Mouse (Mus musculus): ENCODE results near the gene Nfib. TPM values are rescaled to one million over a fixed set of nuclear protein-coding genes. Genes with fewer than 3 reads are reported as not detected.

Nfib gene
- polyA plus RNA-seq, 1 experiment from 2014 or later: 31.8 TPM

DNA sequence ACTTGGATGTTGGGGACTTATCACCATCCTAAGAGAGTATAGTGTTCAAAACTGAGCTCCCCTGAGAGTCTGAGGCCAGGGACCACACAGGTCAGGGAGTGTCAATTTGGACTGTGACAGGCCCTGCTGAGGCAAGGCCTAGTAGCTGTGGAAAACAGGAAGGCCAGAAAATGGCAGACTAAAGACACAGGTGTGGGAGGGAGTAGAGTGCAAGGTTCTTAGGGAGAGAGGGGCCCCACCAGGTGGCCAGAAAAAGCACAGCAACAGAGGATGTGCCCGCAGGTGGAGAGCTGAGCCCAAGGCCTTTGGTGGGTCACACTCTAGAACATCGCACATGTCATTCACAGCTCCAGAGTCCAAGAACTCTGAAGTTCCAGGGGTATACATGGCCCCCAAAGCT is 10.3 kb upstream of the Nfib start:
- no peaks in the 10 kb centered on the region for H3K36me3 ChIP-seq (ENCODE audit: control insufficient read depth, insufficient read depth, low read length)
- no peaks in the 10 kb centered on the region for H3K4me1 ChIP-seq (ENCODE audit: control insufficient read depth, insufficient read depth, low read length)
- H3K4me2 ChIP-seq (ENCODE audit: low read depth, severe bottlenecking): no peak overlapping the region
- H3K27ac ChIP-seq (replicated peaks; ENCODE audit: low read depth, low read length): no peak overlapping the region
- 92% methylated on average over 2 of the region's 2 CpGs for WGBS
- no peak overlapping the region for H3K9ac ChIP-seq (ENCODE audit: low read length)
- no peaks in the 10 kb centered on the region for H3K27me3 ChIP-seq (ENCODE audit: control insufficient read depth, insufficient read depth, low read length)
- DNase-seq (ENCODE audit: low spot score) (no peak), ATAC-seq (ENCODE audit: insufficient number of reproducible peaks, low FRiP score, low TSS enrichment, low read depth) (no peak)
- no peaks in the 10 kb centered on the region; the same call in 1 of the 2 replicates for H3K9me3 ChIP-seq (ENCODE audit: control insufficient read depth, low read length)
- no peak overlapping the region for H3K4me3 ChIP-seq (ENCODE audit: low read depth, low read length)

- Histone ChIP-seq H3K4me2 (ENCODE audit: low read depth, severe bottlenecking) (no peak overlapping the region), H3K36me3 (ENCODE audit: control insufficient read depth, insufficient read depth, low read length) (no peaks in the 10 kb centered on the region), H3K4me1 (ENCODE audit: control insufficient read depth, insufficient read depth, low read length) (0 out of 2 replicates have a peak, but pooled peaks cover 5% of the 10 kb centered on the region), H3K9ac (ENCODE audit: low read length) (no peak overlapping the region), H3K4me3 (ENCODE audit: low read depth, low read length) (no peak overlapping the region), H3K27me3 (ENCODE audit: control insufficient read depth, insufficient read depth, low read length) (no peaks in the 10 kb centered on the region), H3K9me3 (ENCODE audit: control insufficient read depth, low read length) (no peaks in the 10 kb centered on the region), H3K27ac (replicated peaks; ENCODE audit: low read depth, low read length) (no peak overlapping the region)
- DNase-seq (ENCODE audit: low spot score) (no peak), ATAC-seq (ENCODE audit: insufficient number of reproducible peaks, low FRiP score, low TSS enrichment, low read depth) (no peak)
- WGBS: 80% methylated on average over 7 of the region's 7 CpGs
These were observed 6.2 kb upstream of the Nfib start for GRCm38 (mm10) chr4:82711611-82712295.

DNA sequence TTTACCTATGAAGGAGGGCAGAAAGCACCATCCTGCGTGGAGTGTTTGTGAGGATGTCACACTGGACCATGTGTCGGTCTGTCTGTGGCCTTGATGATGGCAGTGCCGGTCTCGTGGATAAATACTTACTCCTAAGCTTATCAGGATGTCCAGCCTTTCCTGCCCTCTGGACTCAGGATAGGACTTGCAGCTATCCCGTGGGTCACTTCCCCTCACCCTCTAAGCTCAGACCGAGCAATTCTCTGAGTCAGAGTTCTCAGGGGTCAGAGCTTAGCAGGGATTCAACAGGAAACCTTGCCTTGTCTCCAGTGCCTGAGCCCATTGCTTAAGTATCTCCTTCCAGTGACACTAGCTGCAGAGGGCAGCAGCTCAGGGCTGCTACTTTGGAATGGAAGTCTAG is 4.1 kb upstream of the Nfib start:
- Histone ChIP-seq H3K9me3 (ENCODE audit: control insufficient read depth, low read length) (no peaks in the 10 kb centered on the region), H3K36me3 (ENCODE audit: control insufficient read depth, insufficient read depth, low read length) (no peaks in the 10 kb centered on the region), H3K4me1 (ENCODE audit: control insufficient read depth, insufficient read depth, low read length) (peaks cover 21% of the 10 kb centered on the region; the same call in 1 of the 2 replicates), H3K4me3 (ENCODE audit: low read depth, low read length) (no peak overlapping the region), H3K27me3 (ENCODE audit: control insufficient read depth, insufficient read depth, low read length) (no peaks in the 10 kb centered on the region), H3K4me2 (ENCODE audit: low read depth, severe bottlenecking) (no peak overlapping the region), H3K9ac (ENCODE audit: low read length) (no peak overlapping the region), H3K27ac (replicated peaks; ENCODE audit: low read depth, low read length) (0 out of 2 replicates have a peak overlapping the region, but pooled peaks have one; percentile 18)
- WGBS: 89% methylated on average over 6 of the region's 6 CpGs
- DNase-seq (ENCODE audit: low spot score) (no peak), ATAC-seq (ENCODE audit: insufficient number of reproducible peaks, low FRiP score, low TSS enrichment, low read depth) (no peak)

DNA sequence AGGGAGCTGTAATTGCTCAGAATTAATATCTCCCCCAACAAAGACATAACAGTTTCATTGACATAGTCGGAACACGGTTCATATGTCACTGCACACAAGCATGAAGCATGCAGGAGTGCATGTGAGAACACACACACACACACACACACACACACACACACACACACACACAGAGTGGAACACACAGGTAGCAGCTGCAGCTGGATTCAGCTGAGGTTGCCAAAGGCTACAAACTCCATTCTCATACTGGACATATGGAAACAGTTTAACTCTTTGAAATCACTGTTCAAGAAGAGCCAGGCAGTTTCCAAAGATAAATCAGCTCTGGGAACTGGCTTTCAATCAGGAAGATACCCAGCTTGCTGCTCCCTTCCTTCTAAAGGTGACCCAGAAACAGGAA is 462 bp upstream of the Nfib start:
- DNase-seq (ENCODE audit: low spot score) (no peak), ATAC-seq (ENCODE audit: insufficient number of reproducible peaks, low FRiP score, low TSS enrichment, low read depth) (peak; percentile 52; the same call in 1 of the 2 replicates)
- Histone ChIP-seq H3K36me3 (ENCODE audit: control insufficient read depth, insufficient read depth, low read length) (no peaks in the 10 kb centered on the region), H3K4me3 (ENCODE audit: low read depth, low read length) (no peak overlapping the region), H3K27me3 (ENCODE audit: control insufficient read depth, insufficient read depth, low read length) (no peaks in the 10 kb centered on the region), H3K4me1 (ENCODE audit: control insufficient read depth, insufficient read depth, low read length) (peaks cover 21% of the 10 kb centered on the region; the same call in 1 of the 2 replicates), H3K9ac (ENCODE audit: low read length) (no peak overlapping the region), H3K9me3 (ENCODE audit: control insufficient read depth, low read length) (no peaks in the 10 kb centered on the region), H3K27ac (replicated peaks; ENCODE audit: low read depth, low read length) (no peak overlapping the region), H3K4me2 (ENCODE audit: low read depth, severe bottlenecking) (no peak overlapping the region)
- WGBS: 50% methylated on average over 2 of the region's 2 CpGs

GRCm38 (mm10) chr4:82704079-82704830 is 1.3 kb downstream of the Nfib start:
- no peaks in the 10 kb centered on the region for H3K36me3 ChIP-seq (ENCODE audit: control insufficient read depth, insufficient read depth, low read length)
- no peaks in the 10 kb centered on the region for H3K27me3 ChIP-seq (ENCODE audit: control insufficient read depth, insufficient read depth, low read length)
- WGBS: 84% methylated on average over 19 of the region's 19 CpGs
- H3K9ac ChIP-seq (ENCODE audit: low read length): no peak overlapping the region
- DNase-seq (ENCODE audit: low spot score): no peak
- no peak overlapping the region for H3K27ac ChIP-seq (replicated peaks; ENCODE audit: low read depth, low read length)
- H3K4me3 ChIP-seq (ENCODE audit: low read depth, low read length): no peak overlapping the region
- no peak for ATAC-seq (ENCODE audit: insufficient number of reproducible peaks, low FRiP score, low TSS enrichment, low read depth)
- no peaks in the 10 kb centered on the region for H3K9me3 ChIP-seq (ENCODE audit: control insufficient read depth, low read length)
- H3K4me1 ChIP-seq (ENCODE audit: control insufficient read depth, insufficient read depth, low read length): peaks cover 21% of the 10 kb centered on the region; the same call in 1 of the 2 replicates
- H3K4me2 ChIP-seq (ENCODE audit: low read depth, severe bottlenecking): no peak overlapping the region

DNA sequence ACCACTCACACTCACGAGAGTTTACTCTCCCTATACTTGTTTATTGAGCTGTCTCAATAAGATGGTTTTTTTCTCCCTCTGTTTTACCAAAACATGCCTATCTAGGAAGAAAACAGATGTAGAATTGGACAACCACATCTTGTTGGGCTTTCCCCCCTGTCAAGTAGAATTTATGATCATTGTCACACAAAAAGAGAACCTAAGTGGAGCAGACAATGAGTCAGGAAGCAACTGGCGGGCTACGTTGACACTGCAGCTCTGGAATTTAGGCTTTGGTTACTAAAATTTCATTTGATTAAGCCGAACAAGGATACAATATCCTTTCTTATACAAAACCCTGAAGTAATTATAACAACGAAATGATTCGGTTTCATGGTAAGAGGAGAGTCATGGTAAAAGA is 2.7 kb downstream of the Nfib start:
- Histone ChIP-seq H3K27ac (replicated peaks; ENCODE audit: low read depth, low read length) (no peak overlapping the region), H3K4me1 (ENCODE audit: control insufficient read depth, insufficient read depth, low read length) (peaks cover 21% of the 10 kb centered on the region; the same call in 1 of the 2 replicates)
- WGBS: 60% methylated on average over 6 of the region's 6 CpGs

DNA sequence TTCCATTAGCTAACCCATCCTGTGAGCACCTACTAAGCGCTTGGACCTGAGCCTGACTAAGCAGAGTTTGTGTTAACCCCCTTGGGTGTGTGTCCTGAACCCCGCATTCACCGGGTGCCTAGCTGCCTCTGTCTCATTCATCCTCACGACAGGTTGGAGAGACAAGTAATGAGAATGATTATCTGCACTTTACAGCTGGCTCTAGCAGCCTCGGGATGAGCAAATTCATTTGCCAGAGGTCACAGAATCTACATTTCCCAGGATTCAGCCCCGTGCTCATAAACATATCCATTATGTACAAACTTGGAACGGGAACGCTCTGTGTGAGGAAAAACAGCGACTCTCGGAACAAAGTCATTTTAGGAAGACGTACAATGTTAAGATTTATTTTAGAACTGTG is 6.0 kb downstream of the Nfib start:
- H3K27ac ChIP-seq (replicated peaks; ENCODE audit: low read depth, low read length): no peak overlapping the region
- no peaks in the 10 kb centered on the region for H3K36me3 ChIP-seq (ENCODE audit: control insufficient read depth, insufficient read depth, low read length)
- peaks cover 6% of the 10 kb centered on the region; the same call in 1 of the 2 replicates for H3K4me1 ChIP-seq (ENCODE audit: control insufficient read depth, insufficient read depth, low read length)
- WGBS: 77% methylated on average over 11 of the region's 11 CpGs
- no peaks in the 10 kb centered on the region for H3K9me3 ChIP-seq (ENCODE audit: control insufficient read depth, low read length)
- ATAC-seq (ENCODE audit: insufficient number of reproducible peaks, low FRiP score, low TSS enrichment, low read depth) (no peak), DNase-seq (ENCODE audit: low spot score) (no peak)
- no peak overlapping the region for H3K4me2 ChIP-seq (ENCODE audit: low read depth, severe bottlenecking)
- no peak overlapping the region for H3K4me3 ChIP-seq (ENCODE audit: low read depth, low read length)
- H3K9ac ChIP-seq (ENCODE audit: low read length): no peak overlapping the region
- no peaks in the 10 kb centered on the region for H3K27me3 ChIP-seq (ENCODE audit: control insufficient read depth, insufficient read depth, low read length)

More for the DNA sequence above, 2.7 kb downstream of the Nfib start:
- DNase-seq (ENCODE audit: low spot score) (no peak), ATAC-seq (ENCODE audit: insufficient number of reproducible peaks, low FRiP score, low TSS enrichment, low read depth) (no peak)
- Histone ChIP-seq H3K9ac (ENCODE audit: low read length) (no peak overlapping the region), H3K27me3 (ENCODE audit: control insufficient read depth, insufficient read depth, low read length) (no peaks in the 10 kb centered on the region), H3K4me2 (ENCODE audit: low read depth, severe bottlenecking) (no peak overlapping the region), H3K4me3 (ENCODE audit: low read depth, low read length) (no peak overlapping the region), H3K36me3 (ENCODE audit: control insufficient read depth, insufficient read depth, low read length) (no peaks in the 10 kb centered on the region), H3K9me3 (ENCODE audit: control insufficient read depth, low read length) (no peaks in the 10 kb centered on the region)

GRCm38 (mm10) chr4:82698616-82699015 is 6.9 kb downstream of the Nfib start:
- Histone ChIP-seq H3K4me1 (ENCODE audit: control insufficient read depth, insufficient read depth, low read length) (peaks cover 6% of the 10 kb centered on the region; the same call in 1 of the 2 replicates), H3K9ac (ENCODE audit: low read length) (no peak overlapping the region), H3K36me3 (ENCODE audit: control insufficient read depth, insufficient read depth, low read length) (no peaks in the 10 kb centered on the region), H3K27me3 (ENCODE audit: control insufficient read depth, insufficient read depth, low read length) (no peaks in the 10 kb centered on the region), H3K27ac (replicated peaks; ENCODE audit: low read depth, low read length) (no peak overlapping the region), H3K4me3 (ENCODE audit: low read depth, low read length) (no peak overlapping the region), H3K4me2 (ENCODE audit: low read depth, severe bottlenecking) (no peak overlapping the region), H3K9me3 (ENCODE audit: control insufficient read depth, low read length) (no peaks in the 10 kb centered on the region)
- WGBS: 85% methylated on average over 12 of the region's 12 CpGs
- DNase-seq (ENCODE audit: low spot score) (no peak), ATAC-seq (ENCODE audit: insufficient number of reproducible peaks, low FRiP score, low TSS enrichment, low read depth) (no peak)

All from limb, embryonic 11.5 days (tissue).